Mouse (Mus musculus) gastrocnemius, postnatal 14 days (tissue): Measurements from ENCODE around the gene Ddx50. TPM values are rescaled to one million over a fixed set of nuclear protein-coding genes. Genes with fewer than 3 reads are reported as not detected.
"Not testable (repeated sequence)": the region's sequence is repeated elsewhere in the genome, so short reads cannot be mapped to it uniquely, and the experiment has no call there.

Experiments used
- DNase-seq: peaks from one replicate; pipeline ENCODE4 v3.0.0; 2021; ENCODE audit warnings: mixed read lengths
- intact Hi-C: fragments of 180-260 bp; cut with DNase I; formaldehyde crosslinking; loops from one replicate; pipeline ENCODE4 v1.15.1; 2025; ENCODE audit warnings: low total_unique reads
- total RNA-seq, 2 experiments: library from RNA; stranded (reverse); gene quantifications; 2 replicates each; pipeline ENCODE4 v1.2.3; 2021

The Ddx50 gene
- total RNA-seq, 2 experiments from 2014 or later, result 49.2 to 50.9 TPM

DNA sequence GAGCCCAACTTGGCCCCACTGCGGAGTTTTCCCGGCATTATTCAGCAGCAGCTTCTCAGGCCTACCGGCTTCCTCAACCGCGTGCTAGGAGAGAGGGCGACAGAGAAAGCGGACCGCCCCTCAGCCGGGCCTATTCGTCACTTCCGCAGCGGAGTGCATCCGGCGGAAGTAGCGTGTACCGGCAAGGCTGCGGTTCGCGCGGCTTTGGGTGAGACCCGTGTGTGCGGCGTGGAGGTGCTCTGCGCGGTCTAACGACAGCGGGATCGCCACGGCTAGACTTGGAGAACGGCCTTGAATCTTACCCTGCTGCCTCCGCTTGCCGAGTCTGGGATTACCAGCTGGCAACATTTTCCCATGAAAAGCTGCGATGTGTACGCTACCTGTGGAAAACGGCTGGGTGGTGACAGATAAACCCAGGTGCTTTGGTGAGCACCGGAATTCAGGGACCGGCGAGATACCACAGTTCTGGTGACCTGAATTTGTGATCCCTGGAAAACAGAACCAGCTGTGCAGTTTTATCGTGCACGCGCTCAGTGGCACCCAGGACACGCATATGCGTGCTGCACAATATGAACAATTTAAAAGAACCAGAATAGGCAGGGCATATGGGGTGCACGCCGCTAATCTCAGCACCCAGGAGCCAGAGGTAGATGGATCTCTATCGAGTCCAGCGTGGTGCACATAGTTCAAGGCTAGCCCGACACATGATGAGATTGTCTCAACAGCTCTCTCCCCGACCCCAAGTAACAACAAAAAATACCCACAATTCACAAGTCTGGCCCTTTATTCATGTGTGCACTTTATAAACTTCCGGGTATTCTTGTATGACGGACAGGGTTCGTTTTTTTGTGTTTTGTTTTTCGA is 48.6 kb downstream of the Ddx50 start, which contains the start of gene Ddx21:
TSS of gene Ddx21 (minus strand) at position 105 of the 864 bp plus-strand sequence.
- peak; percentile 90 for DNase-seq
- intact Hi-C loops, result no loop called here

DNA sequence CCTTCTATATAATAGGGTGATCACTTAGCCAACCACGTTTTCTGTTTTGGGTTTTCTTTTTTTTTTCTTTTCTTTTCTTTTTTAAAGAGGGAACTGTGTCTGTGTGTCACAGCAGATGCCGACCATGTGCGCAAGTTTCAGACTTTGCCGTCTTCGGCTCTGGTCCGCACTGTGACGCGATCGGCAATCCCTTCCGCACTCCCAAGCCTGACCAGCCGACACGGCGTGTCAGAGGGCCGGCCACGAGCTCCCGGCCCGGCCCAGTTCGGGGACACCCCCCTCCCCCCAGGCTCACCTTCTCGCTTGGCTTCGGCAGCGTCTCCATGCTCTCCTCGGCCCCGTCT is 49.2 kb downstream of the Ddx50 start:
- intact Hi-C loops, result no loop called here
- DNase-seq, result no peak

DNA sequence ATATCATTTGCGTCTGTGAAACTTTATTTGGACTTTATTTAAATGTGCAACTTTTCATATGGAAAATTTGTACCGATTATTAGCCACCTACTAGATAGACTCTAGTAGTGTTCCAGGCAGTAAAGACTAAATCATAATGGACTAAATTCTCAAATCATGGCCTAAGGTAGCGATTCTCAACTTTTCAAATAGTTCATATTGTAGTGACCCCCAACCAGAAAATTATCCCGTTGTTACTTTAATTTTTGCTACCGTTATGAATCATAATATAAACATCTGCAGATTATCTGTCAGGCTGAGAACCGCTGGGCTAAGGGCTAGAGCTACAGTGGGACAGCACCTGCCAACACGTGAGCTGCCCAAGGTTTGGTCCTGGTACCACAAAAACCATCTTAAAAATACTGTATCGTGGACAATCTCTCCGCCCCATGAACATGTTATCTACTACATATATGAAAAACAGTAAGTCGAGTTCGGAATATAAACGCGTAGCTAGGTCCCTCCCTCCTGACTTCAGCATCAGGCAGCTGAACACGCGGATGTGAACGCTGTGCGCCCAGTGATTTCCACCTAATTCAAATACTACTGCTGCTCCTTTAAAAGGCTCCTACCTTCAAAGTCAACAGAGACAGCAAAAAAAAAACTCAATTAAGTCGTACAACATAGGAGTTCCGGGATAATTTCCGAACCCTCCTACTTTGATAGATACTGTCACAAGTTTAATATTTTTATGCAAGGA is 49.8 kb downstream of the Ddx50 start:
- DNase-seq, result no peak
- intact Hi-C loops, result no loop called here

DNA sequence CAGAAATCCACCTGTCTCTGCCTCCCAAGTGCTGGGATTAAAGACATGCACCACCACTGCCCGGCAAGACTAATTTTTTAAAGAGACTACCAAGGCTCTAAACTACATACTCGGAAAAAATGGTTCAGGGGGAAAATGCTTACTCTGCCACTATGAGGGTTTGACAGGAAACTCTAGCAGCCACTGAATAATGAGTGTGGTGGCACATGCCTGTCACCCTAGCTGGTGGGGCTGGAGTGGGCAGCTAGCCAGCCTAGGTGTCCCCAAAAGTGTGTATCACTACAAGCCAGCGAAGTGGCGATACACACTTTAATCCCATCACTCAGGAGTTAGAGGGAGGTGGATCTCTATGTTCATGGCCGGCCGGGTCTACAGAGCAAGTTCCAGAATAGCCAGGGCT is 51.0 kb downstream of the Ddx50 start:
- intact Hi-C loops, result no loop called here
- no peak for DNase-seq

DNA sequence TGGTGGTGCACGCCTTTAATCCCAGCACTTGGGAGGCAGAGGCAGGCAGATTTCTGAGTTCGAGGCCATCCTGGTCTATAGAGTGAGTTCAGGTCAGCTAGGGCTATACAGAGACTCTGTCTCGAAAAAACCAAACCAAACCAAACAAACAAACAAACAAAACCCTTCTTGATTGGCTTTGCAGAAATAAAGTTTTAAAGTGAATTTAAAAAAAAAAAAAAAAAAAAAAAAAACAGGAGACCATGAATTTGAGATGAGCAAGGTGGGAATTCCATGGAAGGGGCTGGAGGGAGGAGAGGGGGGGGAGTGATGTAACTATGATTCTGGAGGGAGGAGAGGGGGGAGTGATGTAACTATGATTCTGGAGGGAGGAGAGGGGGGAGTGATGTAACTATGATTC is 51.7 kb downstream of the Ddx50 start:
- intact Hi-C loops, DNase-seq: not testable (repeated sequence)

DNA sequence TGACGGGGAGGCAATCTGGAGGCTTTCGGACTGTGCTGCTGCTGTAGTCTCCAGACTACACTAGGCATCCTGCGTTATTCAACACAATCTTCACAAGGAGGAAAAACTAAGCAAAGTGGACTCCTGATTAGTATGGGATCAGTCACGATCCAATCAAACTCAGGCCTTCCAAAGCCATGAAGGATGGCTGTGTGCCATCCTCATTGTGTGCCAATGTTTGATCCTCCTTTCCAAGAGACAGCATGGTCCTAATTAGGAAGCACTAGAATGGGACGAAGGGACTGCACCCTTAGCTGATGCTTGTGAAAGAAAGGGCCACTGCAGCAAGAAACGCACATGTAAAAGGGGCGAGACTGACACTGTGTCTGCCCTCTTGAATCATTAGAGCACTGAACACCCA is 58.5 kb downstream of the Ddx50 start:
- no peak for DNase-seq
- intact Hi-C loops, result no loop called here

DNA sequence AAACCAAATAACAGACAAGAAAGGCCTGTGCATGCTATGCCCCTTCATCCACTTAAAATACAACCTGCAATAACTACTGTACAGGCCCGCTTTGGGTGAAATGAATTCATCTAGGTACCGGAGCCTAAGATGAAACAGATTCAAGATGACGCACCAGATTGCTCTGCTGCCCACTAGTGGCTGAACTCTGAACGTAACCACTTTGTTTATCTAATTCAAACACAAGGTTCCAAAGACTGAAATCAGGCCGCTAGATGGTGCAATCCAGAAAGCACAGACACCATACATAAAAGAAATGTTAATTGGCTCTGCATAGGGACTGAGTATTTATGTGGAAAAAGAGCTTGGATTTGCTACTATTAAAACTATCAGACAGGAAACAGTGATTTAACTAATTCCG is 60.8 kb downstream of the Ddx50 start:
- DNase-seq, result peak; percentile 74
- intact Hi-C loops, result no loop called here

DNA sequence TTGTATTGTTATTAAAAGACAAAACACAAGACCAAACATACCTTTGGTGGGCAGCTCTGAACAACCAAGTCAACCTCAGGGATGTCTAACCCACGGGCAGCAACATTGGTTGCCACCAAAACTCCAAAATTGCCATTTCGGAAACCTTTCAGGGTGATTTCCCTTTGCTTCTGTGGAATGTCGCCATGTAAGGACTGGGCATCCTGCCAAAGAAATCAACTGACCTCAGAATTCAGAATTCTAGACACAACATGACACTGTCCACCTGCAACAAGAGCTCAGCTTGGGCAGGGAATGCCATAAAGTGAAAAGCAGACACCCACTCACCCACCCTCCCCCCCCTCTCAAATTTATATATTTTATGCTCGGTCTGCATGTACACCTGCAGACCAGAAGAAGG is 62.4 kb downstream of the Ddx50 start:
- intact Hi-C loops, result no loop called here

DNA sequence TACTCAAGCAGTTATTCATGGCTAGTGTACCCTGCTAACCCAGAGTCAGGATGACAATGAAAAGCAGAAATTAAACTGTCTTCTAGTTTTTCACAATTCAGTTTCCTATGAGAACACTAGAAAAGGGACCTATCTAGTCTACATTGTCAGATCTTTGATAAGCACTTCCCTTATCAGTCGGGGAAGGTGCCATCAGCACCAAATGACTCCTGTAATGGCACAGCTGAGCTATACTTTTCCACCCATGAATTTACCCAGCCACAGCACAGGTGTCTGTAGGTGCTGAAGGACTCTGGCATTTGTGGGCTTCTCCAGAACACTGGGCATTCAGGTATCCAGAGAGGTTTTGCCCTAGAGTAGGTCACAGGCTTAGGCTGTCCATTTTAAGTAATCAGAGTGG is 67.8 kb downstream of the Ddx50 start:
- intact Hi-C loops, result no loop called here
- DNase-seq, result no peak

More for the DNA sequence above, 62.4 kb downstream of the Ddx50 start:
- DNase-seq, result no peak

DNA sequence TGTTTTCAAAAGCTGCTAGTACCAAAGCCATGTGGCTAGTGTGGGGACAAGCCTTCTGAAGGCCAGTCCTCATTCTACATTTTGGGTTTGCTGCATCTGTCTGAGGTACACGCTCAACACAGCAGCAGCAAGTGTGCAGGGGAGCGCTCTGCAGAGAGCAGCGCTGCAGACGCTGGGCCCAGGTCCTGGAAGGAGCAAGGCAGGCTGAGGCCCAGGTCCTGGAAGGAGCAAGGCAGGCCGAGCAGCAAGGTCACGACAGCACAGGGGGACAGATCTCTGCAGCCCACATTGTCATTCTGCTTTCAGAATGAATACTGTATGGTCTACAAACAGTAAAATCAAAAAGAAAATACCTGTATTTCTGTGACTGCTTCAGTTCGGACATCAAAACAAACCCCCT is 68.3 kb downstream of the Ddx50 start:
- intact Hi-C loops, result no loop called here
- DNase-seq, result no peak

DNA sequence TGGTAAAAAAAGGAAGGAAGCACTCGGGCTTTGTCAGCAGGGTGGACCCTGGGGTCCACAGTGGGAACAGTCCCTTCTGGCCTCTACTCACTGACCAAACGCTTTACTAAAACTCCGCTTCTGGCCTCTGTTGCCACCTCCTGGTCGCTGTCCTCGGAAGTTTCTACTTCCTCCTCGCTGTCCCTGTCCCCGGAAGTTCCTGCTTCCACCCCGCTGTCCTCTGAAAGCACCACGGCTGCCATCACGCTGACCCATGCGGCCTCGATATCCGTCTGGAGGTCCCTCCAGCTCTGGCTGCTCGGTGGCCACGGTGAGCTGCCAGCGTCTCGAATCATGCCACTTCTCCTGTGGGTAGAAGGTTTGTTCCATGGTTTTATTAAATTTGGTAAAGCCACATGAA is 68.8 kb downstream of the Ddx50 start:
- intact Hi-C loops, result no loop called here
- no peak for DNase-seq

DNA sequence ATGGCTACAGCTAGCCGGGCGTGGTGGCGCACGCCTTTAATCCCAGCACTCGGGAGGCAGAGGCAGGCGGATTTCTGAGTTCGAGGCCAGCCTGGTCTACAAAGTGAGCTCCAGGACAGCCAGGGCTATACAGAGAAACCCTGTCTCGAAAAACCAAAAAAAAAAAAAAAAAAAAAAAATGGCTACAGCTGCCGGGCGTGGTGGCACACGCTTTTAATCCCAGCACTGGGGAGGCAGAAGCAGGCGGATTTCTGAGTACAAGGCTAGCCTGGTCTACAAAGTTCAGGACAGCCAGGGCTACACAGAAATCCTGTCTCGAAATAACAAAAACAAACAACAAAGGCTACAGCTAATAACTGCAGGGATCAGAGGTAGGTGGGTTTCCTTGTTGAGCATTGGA is 71.9 kb downstream of the Ddx50 start:
- DNase-seq, intact Hi-C loops: not testable (repeated sequence)

DNA sequence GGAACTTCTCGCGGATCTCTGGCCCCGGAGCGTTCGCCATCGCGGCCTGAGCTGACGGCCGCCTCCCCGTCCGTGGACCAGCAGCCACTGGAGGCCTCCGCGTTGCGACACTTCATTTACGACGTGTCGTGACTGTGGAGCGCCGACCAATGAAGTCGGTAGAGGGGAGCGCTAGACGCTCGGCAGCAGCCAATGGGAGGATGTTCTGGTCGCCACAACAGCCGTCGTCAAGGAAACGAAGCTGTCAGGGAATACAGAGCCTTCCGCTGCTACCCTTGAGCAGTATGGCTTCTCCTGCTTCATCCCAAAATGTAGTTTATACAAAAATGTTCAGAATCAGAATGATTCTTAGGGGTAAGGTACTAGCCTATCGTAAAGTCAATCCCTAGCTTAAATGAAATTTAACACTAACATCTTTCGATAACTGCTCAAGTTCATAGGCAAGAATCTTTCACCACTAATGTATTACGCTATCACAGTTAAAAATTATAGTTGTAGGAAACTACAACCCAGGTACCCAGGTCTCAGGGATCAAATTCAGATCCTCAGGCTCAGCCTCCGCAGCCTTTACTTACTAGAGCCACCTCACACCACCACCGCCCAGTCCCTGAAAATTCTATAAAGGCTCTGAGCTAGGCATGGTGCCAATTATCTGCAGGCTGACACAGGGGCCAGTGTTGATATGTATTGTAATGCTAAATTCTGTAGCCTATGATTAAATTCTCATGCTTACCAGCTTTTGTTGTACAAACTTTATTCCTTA is 72.5 kb downstream of the Ddx50 start, which contains the start of gene Kif1bp:
TSS of gene Kif1bp (minus strand) at position 120 of the 763 bp plus-strand sequence.
- DNase-seq, result peak; percentile 96
- intact Hi-C loops, result no loop called here

DNA sequence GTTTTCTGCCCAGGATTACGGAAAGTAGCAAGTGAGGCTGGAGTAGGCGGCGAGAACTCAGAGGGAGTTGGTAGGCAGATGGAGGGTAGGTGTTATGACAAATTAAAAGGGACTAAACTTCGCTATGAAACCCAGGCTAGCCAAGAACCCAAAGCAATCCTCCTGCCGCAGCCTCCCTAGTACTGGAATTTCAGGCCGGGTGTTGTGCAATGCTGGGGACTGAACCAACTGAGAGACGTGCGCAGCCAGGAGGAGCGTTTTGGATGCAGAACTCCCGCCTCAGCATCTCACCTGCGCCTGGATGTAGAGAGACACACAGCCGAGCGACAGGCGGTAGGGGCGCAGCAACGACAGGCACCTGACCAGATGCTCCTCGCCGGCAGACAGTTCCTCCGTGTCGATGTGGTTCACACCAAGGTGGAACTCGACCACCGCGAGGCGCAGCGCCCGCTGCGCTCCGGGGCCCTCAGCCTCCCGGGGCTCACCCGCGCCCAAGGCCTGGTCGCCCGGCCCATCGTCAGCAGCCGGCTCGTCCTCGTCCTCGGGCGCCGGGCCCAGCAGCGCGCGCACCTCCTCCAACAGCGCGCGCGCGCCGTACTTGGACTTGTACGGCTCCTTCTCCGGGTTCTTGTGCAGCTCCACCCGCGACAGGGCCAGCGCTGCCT is 73.2 kb downstream of the Ddx50 start:
- intact Hi-C loops, result no loop called here

DNA sequence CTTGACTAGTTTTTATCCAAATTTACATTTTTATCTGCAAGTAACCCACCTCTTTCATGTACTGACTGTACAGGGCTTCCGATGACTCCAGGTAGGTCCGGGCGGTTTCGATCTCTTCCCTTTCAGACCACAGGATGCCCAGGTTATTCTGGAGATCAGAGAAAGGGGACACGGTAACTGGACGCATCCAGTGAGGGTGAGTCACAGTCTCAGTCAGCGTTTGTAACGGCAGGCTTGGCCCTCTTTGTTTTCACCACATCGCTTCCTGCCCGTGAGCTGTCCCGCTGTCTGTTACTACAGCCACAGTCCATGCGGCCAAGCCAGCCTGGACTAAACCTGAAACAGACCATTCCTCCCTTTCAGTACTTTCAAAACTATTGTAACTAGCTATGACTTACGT is 76.0 kb downstream of the Ddx50 start:
- DNase-seq, result no peak
- intact Hi-C loops, result no loop called here

More for the DNA sequence above, 73.2 kb downstream of the Ddx50 start:
- DNase-seq, result no peak

DNA sequence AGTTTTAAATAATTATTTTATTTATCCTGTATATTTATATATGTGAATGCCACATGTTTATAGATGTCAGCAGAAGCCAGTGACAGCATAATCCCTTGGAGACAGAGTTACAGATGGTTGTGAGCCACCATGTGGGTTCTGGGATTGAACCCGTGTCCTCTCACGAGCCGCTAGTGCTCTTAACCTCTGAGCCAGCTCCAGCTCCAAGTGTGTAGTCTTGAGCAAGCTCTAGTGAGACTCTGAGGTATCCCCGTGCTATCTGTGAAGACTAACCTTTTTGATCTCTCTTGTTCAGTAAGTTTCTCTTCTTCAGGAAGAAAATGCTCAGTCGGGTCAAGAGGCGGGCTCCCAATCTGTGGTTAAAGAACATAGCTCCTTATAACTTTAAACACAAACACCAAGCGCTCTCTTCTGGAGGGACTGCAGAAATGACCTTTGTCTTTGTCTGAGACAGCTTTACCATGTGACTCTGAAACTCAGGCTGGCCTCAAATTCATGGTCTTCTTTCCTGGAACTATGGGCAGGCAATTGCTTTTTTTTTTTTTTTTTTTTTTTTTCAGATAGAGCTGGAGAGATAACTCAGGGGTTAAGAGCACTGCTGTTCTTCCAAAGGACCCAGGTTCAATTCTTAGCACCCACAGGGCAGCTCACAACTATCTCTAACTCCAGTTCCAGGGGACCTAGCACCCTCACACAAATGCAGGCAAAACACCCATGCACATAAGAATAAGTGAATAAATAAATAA is 80.7 kb downstream of the Ddx50 start:
- DNase-seq, result no peak
- intact Hi-C loops, result no loop called here

DNA sequence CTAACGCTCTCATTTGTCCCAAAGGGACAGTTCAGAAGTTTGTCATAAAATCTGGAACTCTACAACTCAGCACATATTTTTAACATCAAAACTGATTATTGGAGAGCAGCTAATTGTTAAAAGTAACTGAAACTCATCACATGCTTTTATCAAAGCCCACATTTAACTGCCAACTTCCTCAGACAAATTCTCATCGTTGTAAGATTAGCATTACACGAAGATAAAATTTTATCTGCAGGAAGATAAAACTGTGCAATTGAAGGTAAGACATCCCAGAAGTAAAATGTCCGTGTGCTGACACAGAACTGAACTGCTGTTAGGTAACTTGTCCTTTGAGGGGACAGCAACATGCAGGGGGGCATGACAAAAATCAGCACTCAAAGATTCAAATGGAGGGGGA is 82.2 kb downstream of the Ddx50 start:
- intact Hi-C loops, result no loop called here
- DNase-seq, result no peak
